In genomic region chr14:25474017-25474416, GRCm38 (mm10) we compare ENCODE assay signal across 8 mouse cellular contexts. TPM values are rescaled to one million over a fixed set of nuclear protein-coding genes. Genes with fewer than 3 reads are reported as not detected.
A peak's percentile ranks its signal among the peaks of the same experiment; 100 is the strongest.
DNase-seq lines count a peak whose midpoint lies in the region; ATAC-seq and TF ChIP-seq lines count a peak whose summit lies in the region.
"Had no signal": no experiment of that assay in that cellular context is flagged by ENCODE, and none has a peak within 500 bp of the region (broad histone marks: within the 10 kb centered on the region; RNA-seq: fewer than 3 reads in every experiment).

No protein-coding gene starts in this region.

- H3K27me3 ChIP-seq in heart, postnatal 0 days (ENCODE audit: control insufficient read depth, insufficient read depth, low read length): no peaks in the 10 kb centered on the region
- H3K27me3 ChIP-seq in midbrain, embryonic 12.5 days: no peaks in the 10 kb centered on the region
- no peaks in the 10 kb centered on the region for H3K27me3 ChIP-seq in midbrain, embryonic 11.5 days (ENCODE audit: control insufficient read depth, insufficient read depth, low read length)
- H3K27me3 ChIP-seq in intestine, embryonic 15.5 days (replicated peaks): no peaks in the 10 kb centered on the region
- no peaks in the 10 kb centered on the region for H3K27me3 ChIP-seq in stomach, embryonic 16.5 days (ENCODE audit: control insufficient read depth, insufficient read depth, low read length)

- H3K4me2 ChIP-seq in heart, postnatal 0 days (ENCODE audit: low read depth, low read length): no peak overlapping the region
- no peak overlapping the region for H3K4me2 ChIP-seq in midbrain, embryonic 12.5 days (replicated peaks)
- H3K4me2 ChIP-seq in midbrain, embryonic 11.5 days: no peak overlapping the region
- H3K4me2 ChIP-seq in intestine, embryonic 15.5 days (replicated peaks): no peak overlapping the region
- H3K4me2 ChIP-seq in stomach, embryonic 16.5 days (ENCODE audit: low read depth, low read length): no peak overlapping the region

- no peaks in the 10 kb centered on the region for H3K36me3 ChIP-seq in heart, postnatal 0 days (replicated peaks; ENCODE audit: control insufficient read depth, insufficient read depth, low read length)
- no peaks in the 10 kb centered on the region for H3K36me3 ChIP-seq in midbrain, embryonic 12.5 days
- H3K36me3 ChIP-seq in midbrain, embryonic 11.5 days (ENCODE audit: control insufficient read depth, insufficient read depth, low read length): no peaks in the 10 kb centered on the region
- no peaks in the 10 kb centered on the region for H3K36me3 ChIP-seq in intestine, embryonic 15.5 days
- H3K36me3 ChIP-seq in stomach, embryonic 16.5 days (ENCODE audit: control insufficient read depth, insufficient read depth, low read length): no peaks in the 10 kb centered on the region

- H3K4me3 ChIP-seq in heart, postnatal 0 days (ENCODE audit: low read depth, low read length): no peak overlapping the region
- no peak overlapping the region for H3K4me3 ChIP-seq in midbrain, embryonic 12.5 days
- H3K4me3 ChIP-seq in midbrain, embryonic 11.5 days (ENCODE audit: low read depth, low read length): no peak overlapping the region
- H3K4me3 ChIP-seq in intestine, embryonic 15.5 days (replicated peaks): no peak overlapping the region
- H3K4me3 ChIP-seq in stomach, embryonic 16.5 days (replicated peaks; ENCODE audit: low read length): no peak overlapping the region

- peaks cover 78% of the 10 kb centered on the region for H3K4me1 ChIP-seq in heart, postnatal 0 days (ENCODE audit: control insufficient read depth, insufficient read depth)
- H3K4me1 ChIP-seq in midbrain, embryonic 12.5 days: peaks cover 99% of the 10 kb centered on the region
- H3K4me1 ChIP-seq in midbrain, embryonic 11.5 days (ENCODE audit: control insufficient read depth, insufficient read depth, low read length): peaks cover 76% of the 10 kb centered on the region
- H3K4me1 ChIP-seq in intestine, embryonic 15.5 days (replicated peaks): peaks cover 94% of the 10 kb centered on the region
- H3K4me1 ChIP-seq in stomach, embryonic 16.5 days (ENCODE audit: control insufficient read depth, insufficient read depth, low read length): peaks cover 90% of the 10 kb centered on the region

- no peak overlapping the region for H3K9ac ChIP-seq in heart, postnatal 0 days (replicated peaks; ENCODE audit: low read depth, low read length)
- no peak overlapping the region for H3K9ac ChIP-seq in midbrain, embryonic 12.5 days (replicated peaks)
- no peak overlapping the region for H3K9ac ChIP-seq in midbrain, embryonic 11.5 days (ENCODE audit: low read length)
- no peak overlapping the region for H3K9ac ChIP-seq in intestine, embryonic 15.5 days
- 0 out of 2 replicates have a peak overlapping the region, but pooled peaks have one; percentile 8 for H3K9ac ChIP-seq in stomach, embryonic 16.5 days (ENCODE audit: low read length)

- no peak for DNase-seq in heart, postnatal 0 days (ENCODE audit: low spot score)
- DNase-seq in heart, postnatal 25 days (ENCODE audit: low spot score): no peak
- DNase-seq in midbrain, embryonic 11.5 days (ENCODE audit: low spot score, missing footprints): no peak
- DNase-seq in c-Kit-positive CD71-positive TER-119-positive erythroid progenitor cells, embryonic 14.5 days (ENCODE audit: low spot score): no peak
- DNase-seq: adrenal gland, postnatal 25 days had no signal

- 40% methylated on average over 5 of the region's 5 CpGs for WGBS in heart, postnatal 0 days
- 55% methylated on average over 5 of the region's 5 CpGs for WGBS in midbrain, embryonic 12.5 days
- 58% methylated on average over 5 of the region's 5 CpGs for WGBS in midbrain, embryonic 11.5 days
- 52% methylated on average over 5 of the region's 5 CpGs for WGBS in intestine, embryonic 15.5 days
- 56% methylated on average over 5 of the region's 5 CpGs for whole genome bisulfite sequencing in stomach, embryonic 16.5 days

- intact Hi-C loops in heart, postnatal 25 days (cut with DNase I): no loop called here

- TF ChIP-seq CTCF in heart, postnatal 0 days (IDR thresholded peaks at IDR 0.05; ENCODE audit: low read depth): no peak

- H3K27ac ChIP-seq in heart, postnatal 0 days (ENCODE audit: low read depth): peak overlapping the region; percentile 87; the same call in 1 of the 2 replicates
- H3K27ac ChIP-seq in midbrain, embryonic 12.5 days (replicated peaks): peak overlapping the region; percentile 54
- H3K27ac ChIP-seq in midbrain, embryonic 11.5 days (ENCODE audit: low read depth, low read length): no peak overlapping the region
- H3K27ac ChIP-seq in intestine, embryonic 15.5 days: peak overlapping the region; percentile 78; the same call in 1 of the 2 replicates
- peak overlapping the region; percentile 39 for H3K27ac ChIP-seq in stomach, embryonic 16.5 days (ENCODE audit: low read length)

- H3K9me3 ChIP-seq in heart, postnatal 0 days (replicated peaks; ENCODE audit: control insufficient read depth, low read length): no peaks in the 10 kb centered on the region
- no peaks in the 10 kb centered on the region for H3K9me3 ChIP-seq in midbrain, embryonic 12.5 days
- H3K9me3 ChIP-seq in midbrain, embryonic 11.5 days (ENCODE audit: control insufficient read depth, low read length): no peaks in the 10 kb centered on the region
- no peaks in the 10 kb centered on the region for H3K9me3 ChIP-seq in intestine, embryonic 15.5 days
- H3K9me3 ChIP-seq in stomach, embryonic 16.5 days (replicated peaks; ENCODE audit: control insufficient read depth, low read length): no peaks in the 10 kb centered on the region

- ATAC-seq in heart, postnatal 0 days (ENCODE audit: insufficient read depth, low read depth): no peak
- ATAC-seq in midbrain, embryonic 12.5 days (ENCODE audit: low FRiP score, low read depth): no peak
- no peak for ATAC-seq in midbrain, embryonic 11.5 days (ENCODE audit: low FRiP score)
- no peak for ATAC-seq in intestine, embryonic 15.5 days
- ATAC-seq in stomach, embryonic 16.5 days (ENCODE audit: insufficient read depth, low FRiP score): no peak

- TF ChIP-seq EP300 in heart, postnatal 0 days (IDR thresholded peaks at IDR 0.05; ENCODE audit: low read depth): no peak

RNA-seq across cellular contexts. Expression of gene Zmiz1, which starts 15.0 kb away (rescaled TPM):
- 41.0 and 47.8 TPM in 2 replicates for total RNA-seq in heart, postnatal 0 days (2014; rRNA removed; ENCODE audit: low replicate concordance)
- polyA plus RNA-seq in heart, postnatal 0 days (2015; fragmentation: Nextera tagmentation; extraction: Ambion mirVana): 12.4 and 13.8 TPM in 2 replicates
- total RNA-seq in heart, postnatal 25 days (2021): 10 to 100 TPM; 40.2 to 49.9 TPM
- polyA plus RNA-seq in midbrain, embryonic 12.5 days (2016; fragmentation: Nextera tagmentation; extraction: Ambion mirVana): 79.4 and 82.5 TPM in 2 replicates
- polyA plus RNA-seq in midbrain, embryonic 11.5 days (2014; fragmentation: Nextera tagmentation; extraction: Ambion mirVana): 47.7 and 51.5 TPM in 2 replicates
- polyA plus RNA-seq in intestine, embryonic 15.5 days (2015; fragmentation: Nextera tagmentation; extraction: Ambion mirVana): 26.3 and 28.0 TPM in 2 replicates
- 24.0 and 26.3 TPM in 2 replicates for polyA plus RNA-seq in stomach, embryonic 16.5 days (2015; fragmentation: Nextera tagmentation; extraction: Ambion mirVana)
